Mouse (Mus musculus) heart, embryonic 14.5 days (tissue): Measurements from ENCODE around the gene Scn3b. TPM values are rescaled to one million over a fixed set of nuclear protein-coding genes. Genes with fewer than 3 reads are reported as not detected.

ENCODE experiments used
- ATAC-seq: fragments of 200-750 bp; cut with Nextera tagmentation; 2 replicates; pipeline ENCODE4 v1.8.0; 2017; ENCODE audit warnings: low read depth, moderate TSS enrichment; ENCODE audit not compliant: insufficient number of reproducible peaks, insufficient read depth, low FRiP score
- H3K27ac ChIP-seq, 2 experiments: fragments of 200-500 bp in 1 of 2; fragments of 300-500 bp in 1 of 2; sonication (generic) in 1 of 2; replicated peaks in 1 of 2; 2 replicates each; pipeline ENCODE4 v1.5.1; 2012 to 2014; ENCODE audit warnings: low read depth in 2 of 2, low read length in 2 of 2, control low read depth in 1 of 2, mild to moderate bottlenecking in 1 of 2, mixed read lengths in 1 of 2; ENCODE audit not compliant: control insufficient read depth in 1 of 2, insufficient read depth in 1 of 2
- H3K27me3 ChIP-seq: fragments of 300-500 bp; sonication (generic); 2 replicates; pipeline ENCODE4 v1.6.1; 2014; ENCODE audit warnings: mild to moderate bottlenecking, low read length, control low read depth; ENCODE audit not compliant: control insufficient read depth, insufficient read depth
- H3K36me3 ChIP-seq: fragments of 300-500 bp; sonication (generic); 2 replicates; pipeline ENCODE4 v1.6.1; 2014; ENCODE audit warnings: mild to moderate bottlenecking, control low read depth, low read length, mixed read lengths; ENCODE audit not compliant: control insufficient read depth, insufficient read depth
- H3K4me1 ChIP-seq, 2 experiments: fragments of 200-500 bp in 1 of 2; fragments of 300-500 bp in 1 of 2; sonication (generic) in 1 of 2; 2 replicates each; pipeline ENCODE4 v1.6.1; 2012 to 2014; ENCODE audit warnings: low read length in 2 of 2, control low read depth in 1 of 2, mixed read lengths in 1 of 2; ENCODE audit not compliant: control insufficient read depth in 2 of 2, insufficient read depth in 2 of 2
- H3K4me2 ChIP-seq: fragments of 300-500 bp; sonication (generic); 2 replicates; pipeline ENCODE4 v1.6.1; 2014; ENCODE audit warnings: mild to moderate bottlenecking, low read length
- H3K4me3 ChIP-seq, 2 experiments: fragments of 200-500 bp in 1 of 2; fragments of 300-500 bp in 1 of 2; sonication (generic) in 1 of 2; 2 replicates each; pipeline ENCODE4 v1.5.1; 2012 to 2014; ENCODE audit warnings: low read length in 2 of 2, mild to moderate bottlenecking in 2 of 2, control low read depth in 1 of 2, low read depth in 1 of 2, moderate library complexity in 1 of 2; ENCODE audit not compliant: control insufficient read depth in 1 of 2, insufficient read depth in 1 of 2
- H3K9ac ChIP-seq: fragments of 300-500 bp; sonication (generic); 2 replicates; pipeline ENCODE4 v1.6.1; 2014; ENCODE audit warnings: mild to moderate bottlenecking, low read length
- H3K9me3 ChIP-seq: fragments of 300-500 bp; sonication (generic); 2 replicates; pipeline ENCODE4 v1.6.1; 2016; ENCODE audit warnings: low read length, control low read depth; ENCODE audit not compliant: control insufficient read depth
- whole genome bisulfite sequencing: fragments of 180-500 bp; shearing (Covaris S2); extraction: QIAGEN DNeasy Blood & Tissue Kit; methylation state at CpG from one replicate; pipeline ENCODE4 v1.1.7; 2014; 5-methylcytosine and 5-hydroxymethylcytosine counted together
- polyA plus RNA-seq: library from polyadenylated mRNA; unstranded; fragments of >200 nt; fragmentation: Nextera tagmentation; extraction: Ambion mirVana; gene quantifications from 2 replicates; pipeline ENCODE4 v1.2.1, GENCODE M21; 2014

Gene Scn3b
- polyA plus RNA-seq, 1 experiment from 2014 or later: 1.5 TPM

DNA sequence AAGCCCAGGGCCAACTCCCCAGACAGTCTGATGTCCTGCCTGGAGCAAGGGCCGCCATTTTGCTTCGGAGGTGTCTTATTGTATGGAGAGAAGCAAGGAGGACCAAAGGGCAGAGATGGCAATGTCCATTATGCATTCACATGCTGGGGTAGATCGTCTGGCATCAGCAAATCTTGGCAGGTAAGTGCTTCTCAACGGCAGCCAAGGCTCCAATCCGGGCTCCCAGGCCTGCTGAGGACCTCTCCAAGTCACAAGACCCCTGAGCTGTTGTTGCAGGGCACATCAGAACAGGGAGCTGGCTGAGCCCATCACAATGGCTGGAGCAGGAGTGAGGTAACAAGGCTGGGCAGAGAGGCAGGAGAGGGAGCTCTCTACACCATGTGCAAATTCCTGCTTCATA, 24.7 kb downstream of the Scn3b start:
- H3K36me3 ChIP-seq: peaks cover 38% of the 10 kb centered on the region
- ATAC-seq: no peak
- WGBS: 84% methylated on average over 5 of the region's 5 CpGs
- no peaks in the 10 kb centered on the region for H3K9me3 ChIP-seq
- no peaks in the 10 kb centered on the region for H3K27me3 ChIP-seq
- H3K4me1 ChIP-seq: no peaks in the 10 kb centered on the region
- H3K9ac ChIP-seq: no peak overlapping the region
- H3K4me2 ChIP-seq: no peak overlapping the region
- no peak overlapping the region for H3K4me3 ChIP-seq
- no peak overlapping the region for H3K27ac ChIP-seq

DNA sequence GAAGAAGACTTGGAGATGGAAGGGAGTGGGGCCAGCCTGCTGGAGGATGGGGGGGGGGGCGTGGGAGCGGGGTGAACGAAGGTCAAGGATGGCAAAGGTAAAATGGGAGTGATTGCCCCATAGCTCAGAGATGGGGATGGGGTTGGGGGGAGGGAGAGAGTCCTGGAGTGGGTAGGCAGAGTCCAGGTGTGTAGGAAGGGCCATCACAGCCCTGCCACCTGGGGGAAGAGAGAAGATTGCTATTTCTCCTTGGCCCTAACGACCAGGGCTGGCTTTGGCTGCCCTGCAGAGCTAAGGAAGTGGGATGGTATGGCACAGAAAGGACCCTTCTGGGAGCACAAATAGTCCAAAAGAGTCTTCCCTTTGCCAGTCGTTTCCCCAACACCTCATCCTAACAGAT, 25.2 kb downstream of the Scn3b start:
- Histone ChIP-seq H3K4me3 (no peak overlapping the region), H3K4me2 (no peak overlapping the region), H3K4me1 (no peaks in the 10 kb centered on the region), H3K27me3 (no peaks in the 10 kb centered on the region), H3K36me3 (peaks cover 43% of the 10 kb centered on the region), H3K27ac (no peak overlapping the region), H3K9me3 (no peaks in the 10 kb centered on the region), H3K9ac (no peak overlapping the region)
- 0 out of 2 replicates have a peak, but pooled peaks have one; percentile 13 for ATAC-seq
- WGBS: 87% methylated on average over 5 of the region's 5 CpGs

DNA sequence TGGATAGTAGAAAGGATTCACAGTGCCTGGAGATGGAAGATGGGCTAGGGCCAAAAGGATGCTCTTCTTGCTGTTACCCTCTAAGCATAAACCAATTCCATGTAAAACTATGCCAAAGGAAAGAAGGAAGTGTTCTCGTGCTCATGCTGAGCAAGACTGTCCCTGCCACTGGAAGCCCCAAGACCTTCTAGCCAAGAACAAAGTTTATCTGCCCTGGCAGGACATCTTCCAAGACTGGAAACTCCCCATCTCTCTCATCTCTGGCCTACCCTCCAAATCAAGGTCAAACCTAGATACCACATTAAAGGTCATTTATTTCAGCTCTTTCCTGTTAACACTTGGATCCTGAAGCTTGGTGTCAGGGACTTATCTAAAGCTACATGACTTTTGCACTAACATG, 25.8 kb downstream of the Scn3b start:
- Histone ChIP-seq H3K4me1 (no peaks in the 10 kb centered on the region), H3K4me2 (no peak overlapping the region), H3K9ac (no peak overlapping the region), H3K27ac (no peak overlapping the region), H3K27me3 (no peaks in the 10 kb centered on the region), H3K36me3 (peaks cover 49% of the 10 kb centered on the region), H3K9me3 (no peaks in the 10 kb centered on the region), H3K4me3 (no peak overlapping the region)
- ATAC-seq: no peak
- 75% methylated on average over 1 of the region's 1 CpGs for WGBS

DNA sequence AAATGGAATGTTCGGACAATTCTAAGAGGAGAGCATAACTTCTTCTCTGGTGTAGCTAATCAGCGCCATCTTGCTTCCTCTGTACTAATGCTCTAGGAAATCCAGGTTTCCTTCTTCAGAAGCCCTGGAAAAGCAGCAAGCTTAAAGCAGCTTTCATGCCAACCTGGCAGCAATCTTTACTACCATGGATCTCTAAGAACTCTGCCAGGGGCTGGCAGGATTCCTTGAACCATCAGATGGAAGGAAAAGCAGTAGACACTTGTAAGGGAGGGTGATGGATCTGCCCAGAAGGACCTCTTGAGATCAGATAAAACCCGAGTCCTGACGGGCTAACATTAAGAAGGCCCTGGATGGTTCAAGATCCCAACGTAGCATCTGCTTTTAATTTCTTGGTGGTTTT, 27.2 kb downstream of the Scn3b start:
- no peak for ATAC-seq
- no peak overlapping the region for H3K9ac ChIP-seq
- H3K4me3 ChIP-seq: no peak overlapping the region
- WGBS: 89% methylated on average over 5 of the region's 5 CpGs
- no peaks in the 10 kb centered on the region for H3K27me3 ChIP-seq
- peaks cover 58% of the 10 kb centered on the region for H3K36me3 ChIP-seq
- no peaks in the 10 kb centered on the region for H3K9me3 ChIP-seq
- H3K4me1 ChIP-seq: no peaks in the 10 kb centered on the region
- H3K4me2 ChIP-seq: no peak overlapping the region
- H3K27ac ChIP-seq: no peak overlapping the region

DNA sequence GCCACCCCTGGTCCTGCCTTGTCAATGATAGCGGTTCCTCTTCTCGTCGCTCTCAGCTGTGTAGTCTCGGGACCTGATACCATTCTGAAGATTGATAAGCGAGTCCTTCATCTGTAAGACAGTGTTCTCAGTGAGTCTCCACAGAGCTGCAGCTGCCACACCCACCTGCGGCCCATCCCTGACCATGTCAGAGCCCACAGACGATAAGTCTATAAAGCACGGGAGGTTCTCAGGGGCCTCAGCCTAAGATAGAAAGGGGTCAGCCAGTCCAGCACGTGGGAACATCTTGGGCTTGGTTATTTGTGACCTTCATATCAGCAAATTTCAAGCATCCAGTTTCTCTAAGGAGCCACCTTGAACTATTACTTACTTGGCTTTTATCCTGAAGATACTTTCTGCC, 29.0 kb downstream of the Scn3b start:
- WGBS: 80% methylated on average over 9 of the region's 9 CpGs
- H3K9me3 ChIP-seq: no peaks in the 10 kb centered on the region
- H3K36me3 ChIP-seq: peaks cover 72% of the 10 kb centered on the region
- H3K27ac ChIP-seq: no peak overlapping the region
- no peak overlapping the region for H3K4me3 ChIP-seq
- no peak overlapping the region for H3K9ac ChIP-seq
- H3K27me3 ChIP-seq: no peaks in the 10 kb centered on the region
- no peak for ATAC-seq
- H3K4me1 ChIP-seq: no peaks in the 10 kb centered on the region
- no peak overlapping the region for H3K4me2 ChIP-seq

DNA sequence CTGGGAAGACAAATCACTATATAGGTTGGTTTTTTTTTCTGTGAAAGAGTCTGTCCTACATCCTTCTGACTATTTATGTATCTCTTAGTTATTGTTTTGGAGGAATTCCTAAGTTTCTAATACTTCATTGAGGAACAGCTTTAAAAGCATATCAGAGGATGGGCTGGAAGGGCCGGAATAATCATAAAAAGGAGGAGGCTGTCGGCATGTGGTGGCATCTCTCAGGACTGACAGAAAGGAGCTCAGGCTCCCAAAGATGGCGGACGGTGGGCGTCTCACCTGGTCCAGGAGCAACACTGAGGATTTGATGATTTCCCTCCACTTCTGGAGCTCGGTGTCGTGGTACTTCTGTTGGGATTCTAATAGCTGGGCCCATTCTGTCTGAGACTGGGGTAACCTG, 30.3 kb downstream of the Scn3b start:
- no peak overlapping the region for H3K27ac ChIP-seq
- peaks cover 73% of the 10 kb centered on the region for H3K36me3 ChIP-seq
- H3K4me2 ChIP-seq: no peak overlapping the region
- 95% methylated on average over 7 of the region's 7 CpGs for WGBS
- ATAC-seq: no peak
- H3K4me3 ChIP-seq: no peak overlapping the region
- H3K4me1 ChIP-seq: no peaks in the 10 kb centered on the region
- no peaks in the 10 kb centered on the region for H3K27me3 ChIP-seq
- no peaks in the 10 kb centered on the region for H3K9me3 ChIP-seq
- no peak overlapping the region for H3K9ac ChIP-seq

DNA sequence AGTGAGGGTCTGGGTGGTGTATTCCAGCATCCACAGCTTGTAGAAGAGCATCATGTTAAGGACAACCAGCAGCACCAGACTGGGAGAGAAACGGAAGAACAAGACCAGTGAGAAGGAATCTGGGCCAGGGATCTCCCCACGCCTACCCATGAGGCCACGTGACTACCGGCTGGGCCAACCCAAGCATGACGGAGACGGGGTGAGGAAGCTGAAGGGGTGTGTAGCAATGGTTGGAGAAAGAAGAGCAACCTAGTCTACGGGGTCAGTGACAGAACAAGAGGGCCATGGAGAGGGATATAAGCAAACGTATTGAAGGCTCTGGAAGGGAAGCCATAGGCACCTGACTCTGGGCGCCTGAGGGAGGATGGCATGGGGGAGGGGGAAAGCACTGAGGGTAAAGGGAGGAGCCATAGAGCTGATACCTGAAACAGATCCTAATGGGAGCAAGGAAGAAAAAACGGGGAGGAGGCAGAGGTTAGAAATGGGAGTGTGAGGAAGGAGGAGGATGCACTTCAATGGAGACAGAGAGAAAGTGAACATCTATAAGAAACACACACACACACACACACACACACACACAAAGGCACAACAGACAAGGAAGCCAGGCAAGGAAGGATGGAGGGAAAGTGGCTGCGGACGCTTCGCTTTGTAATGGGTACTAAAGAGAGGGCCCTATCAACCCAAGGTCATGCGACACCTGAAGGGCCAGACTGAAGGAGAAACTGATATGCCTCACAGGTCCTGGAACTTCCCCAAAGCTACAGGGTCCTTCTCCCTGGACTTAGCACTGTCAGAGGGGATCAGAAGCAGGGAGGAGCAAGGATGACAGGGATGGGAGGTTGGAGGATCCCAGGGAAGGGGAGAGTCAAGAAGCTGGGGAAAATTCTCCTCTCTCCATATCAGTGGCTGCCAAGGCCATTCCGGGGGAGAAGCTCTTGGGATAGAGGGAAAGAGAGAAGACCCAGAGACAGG, 31.3 kb downstream of the Scn3b start:
- ATAC-seq: no peak
- no peaks in the 10 kb centered on the region for H3K27me3 ChIP-seq
- H3K36me3 ChIP-seq: peaks cover 77% of the 10 kb centered on the region
- H3K4me2 ChIP-seq: no peak overlapping the region
- H3K9me3 ChIP-seq: no peaks in the 10 kb centered on the region
- whole genome bisulfite sequencing: 83% methylated on average over 15 of the region's 15 CpGs
- no peaks in the 10 kb centered on the region for H3K4me1 ChIP-seq
- H3K9ac ChIP-seq: no peak overlapping the region
- H3K4me3 ChIP-seq: no peak overlapping the region
- no peak overlapping the region for H3K27ac ChIP-seq

DNA sequence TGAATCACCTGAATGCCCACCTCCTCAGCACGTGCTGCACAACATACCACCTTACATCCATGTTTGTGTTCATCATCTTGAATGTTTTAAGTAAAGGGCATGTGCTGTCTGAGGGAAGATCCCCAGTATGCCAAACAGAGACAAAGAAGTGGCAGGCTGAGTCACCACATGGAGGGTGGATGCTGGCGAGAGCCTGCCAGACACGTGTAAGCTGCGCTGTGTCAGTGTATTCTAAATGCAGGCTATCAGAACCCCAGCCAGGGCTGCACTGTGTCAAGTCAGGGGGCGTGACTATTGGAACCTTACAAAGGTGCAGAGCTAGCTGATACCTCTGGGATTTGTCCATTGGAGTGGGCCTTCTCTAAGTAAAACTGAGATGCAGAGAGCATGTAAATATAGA, 32.5 kb downstream of the Scn3b start:
- Histone ChIP-seq H3K9ac (no peak overlapping the region), H3K4me2 (no peak overlapping the region), H3K27me3 (no peaks in the 10 kb centered on the region), H3K36me3 (peaks cover 84% of the 10 kb centered on the region), H3K4me3 (no peak overlapping the region), H3K4me1 (no peaks in the 10 kb centered on the region), H3K9me3 (no peaks in the 10 kb centered on the region), H3K27ac (no peak overlapping the region)
- WGBS: 65% methylated on average over 5 of the region's 5 CpGs
- no peak for ATAC-seq
